Mouse (Mus musculus): ENCODE data around the gene Paox.

Paox gene

DNA sequence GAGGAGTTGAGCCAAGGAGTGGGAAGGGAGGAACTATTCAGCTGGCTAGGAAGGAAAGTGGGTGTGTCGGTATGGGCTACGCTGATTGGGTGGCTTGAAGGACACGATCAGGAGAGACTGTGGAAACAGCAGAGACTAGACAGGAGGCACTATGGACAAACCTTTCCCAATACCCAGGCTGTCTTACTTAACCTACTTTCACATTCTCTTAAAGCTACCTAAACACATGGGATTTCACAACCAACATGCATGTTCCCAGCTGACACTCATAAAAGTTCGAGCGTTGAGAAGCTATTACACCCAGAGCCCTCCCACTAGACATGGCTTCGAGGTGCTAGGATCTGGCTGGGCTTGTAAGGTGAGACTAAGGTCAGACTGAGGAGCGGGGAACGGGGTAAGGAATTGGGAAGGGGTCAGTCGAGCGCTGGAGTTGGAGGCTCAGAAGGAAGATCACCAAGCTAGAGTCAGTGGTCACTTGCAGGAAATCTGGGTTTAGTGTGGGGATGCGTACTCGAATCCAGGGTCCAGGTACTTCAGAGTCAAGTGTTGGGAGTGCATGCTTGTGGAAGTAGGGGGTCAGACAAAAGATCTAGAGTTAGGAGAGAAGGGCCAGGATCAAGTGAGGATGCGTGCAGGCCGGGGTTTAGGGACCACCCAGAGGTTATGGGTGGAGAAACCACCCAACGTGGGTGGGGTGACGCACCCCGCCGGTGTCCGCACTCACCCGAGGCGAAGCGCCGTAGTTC, at the start of gene Paox:
Gene Paox, plus strand, starts transcription at position 217 of the 746 bp plus-strand sequence.
- in situ Hi-C loops (cut with MboI, MseI) = no loop called here

DNA sequence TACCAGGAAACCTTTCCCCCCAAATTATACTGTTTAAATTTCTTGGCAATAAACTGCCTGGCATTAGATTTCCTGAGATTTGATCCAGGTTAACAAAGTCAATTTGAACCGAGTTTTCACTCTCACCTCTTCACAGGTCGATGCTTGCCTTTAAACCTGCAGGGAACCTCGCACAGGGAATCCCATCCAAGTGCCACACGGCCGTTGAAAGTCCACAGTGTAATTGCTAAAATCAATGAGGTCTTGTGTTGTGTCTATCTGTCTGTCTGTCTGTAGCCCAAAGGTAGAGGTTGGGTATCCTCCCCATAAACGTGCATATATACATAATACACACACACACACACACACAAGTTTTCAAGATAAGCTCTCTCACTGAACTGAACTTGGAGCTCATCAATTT, 48.2 kb upstream of the Paox start:
- in situ Hi-C loops (cut with MboI, MseI) = no loop called here

DNA sequence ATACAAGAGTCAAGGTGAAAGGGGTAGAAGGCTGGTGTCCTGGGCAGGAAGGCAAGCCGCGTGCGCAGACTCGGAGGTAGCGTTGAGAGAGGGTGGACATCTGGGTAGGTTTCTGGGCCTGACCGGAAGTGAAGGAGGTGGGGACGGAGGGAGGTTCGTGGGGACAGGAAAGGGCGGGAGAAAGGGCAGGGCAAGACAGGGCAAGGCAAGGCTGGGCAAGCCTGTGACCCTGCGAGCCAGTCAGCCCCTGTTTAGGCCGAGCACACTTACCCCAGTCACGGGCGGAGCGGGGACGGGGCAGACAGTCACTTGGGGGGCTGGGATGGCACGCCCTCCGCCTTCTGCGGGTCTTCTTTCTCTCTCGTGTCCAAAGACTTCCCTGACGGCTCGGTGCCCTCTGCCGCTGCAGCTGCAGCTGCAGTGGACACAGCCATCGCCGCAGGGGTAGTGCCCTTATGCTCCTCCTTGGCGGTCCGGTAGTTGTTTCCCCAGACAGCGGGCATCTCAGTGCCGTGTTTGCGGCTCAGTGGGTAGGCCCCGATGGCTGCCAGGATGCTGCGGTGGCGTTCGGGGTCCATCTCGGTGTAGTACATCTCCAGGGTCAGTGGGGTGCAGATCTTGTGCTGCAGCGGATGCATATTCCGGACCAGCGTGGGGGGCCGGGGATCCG, 45.4 kb upstream of the Paox start:
- in situ Hi-C loops (cut with MboI, MseI) = loop anchor here in 1 of 2 experiments (5.0 kb wide), 1 partner anchor 747 kb away; no protein-coding TSS in a partner anchor

DNA sequence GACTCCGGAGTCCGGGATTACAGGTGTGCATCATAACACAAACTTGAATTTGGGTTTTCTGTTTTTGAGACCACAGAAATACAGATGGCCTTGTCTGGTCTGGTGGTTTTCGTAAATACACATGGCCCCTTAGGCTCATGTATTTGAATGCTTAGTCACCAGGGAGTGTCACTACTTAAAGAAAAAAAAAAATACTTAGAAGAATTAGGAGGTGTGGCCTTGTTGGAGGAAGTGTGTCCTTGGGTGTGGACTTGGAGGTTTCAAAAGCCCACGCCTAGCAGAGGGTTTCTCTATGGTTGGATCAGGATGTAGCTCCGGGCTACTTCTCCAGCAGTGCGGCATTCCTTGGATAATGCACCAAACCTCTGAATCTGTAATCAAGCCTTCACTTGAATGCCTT, 37.9 kb upstream of the Paox start:
- in situ Hi-C loops (cut with MboI, MseI) = no loop called here

DNA sequence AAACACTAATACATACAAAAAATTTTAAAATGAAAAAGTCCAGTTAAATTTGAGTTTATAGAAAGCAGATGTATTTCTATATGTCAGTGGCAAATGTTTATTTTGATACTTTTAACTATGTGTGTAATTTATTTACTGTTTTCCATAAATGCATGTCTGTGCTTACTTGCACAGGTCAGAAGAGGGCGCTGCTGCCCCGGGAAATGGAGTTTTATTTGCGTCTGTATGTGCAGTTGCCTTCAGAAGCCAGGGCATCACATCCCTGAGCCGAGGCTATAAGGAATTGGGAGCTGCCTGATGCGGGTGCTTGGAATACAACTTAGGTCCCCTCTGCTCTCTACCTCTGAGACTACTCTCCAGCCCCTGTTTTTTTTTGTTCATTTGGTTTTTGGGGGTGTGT, 36.9 kb upstream of the Paox start:
- in situ Hi-C loops (cut with MboI, MseI) = no loop called here

DNA sequence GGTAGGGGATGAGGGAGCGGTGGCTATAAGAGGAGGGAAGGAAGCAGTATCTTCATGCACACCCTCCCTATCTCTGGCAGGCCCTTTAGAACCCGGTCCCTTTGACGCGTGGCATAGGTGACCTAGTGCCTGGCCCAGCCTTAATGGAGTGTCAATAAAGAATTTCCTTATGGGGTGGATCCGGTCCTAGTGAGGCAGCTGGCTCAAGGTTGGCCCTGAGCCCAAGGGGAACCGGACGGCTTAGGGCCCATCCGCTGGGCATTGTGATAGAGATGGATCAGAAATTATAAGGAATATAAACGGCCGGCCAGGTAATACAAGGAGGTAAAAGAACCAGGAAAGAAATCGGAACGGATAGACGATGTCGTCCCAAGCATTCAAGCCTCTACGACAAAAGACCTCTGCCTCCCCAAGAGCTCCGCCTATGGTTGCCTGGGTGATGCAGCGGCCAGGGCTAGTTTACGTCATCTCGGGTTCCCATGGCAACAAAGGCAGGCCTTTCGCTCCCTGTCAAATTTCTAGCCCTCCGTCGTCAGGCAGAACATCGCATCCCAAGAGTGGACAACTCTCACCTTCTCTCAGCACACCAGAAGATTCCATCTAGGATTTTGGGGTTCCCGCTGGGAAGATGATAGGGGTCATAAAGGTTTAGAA, 35.0 kb upstream of the Paox start:
- in situ Hi-C loops (cut with MboI, MseI) = loop anchor here in 1 of 2 experiments (5.0 kb wide), 2 partner anchors 62 to 727 kb away; no protein-coding TSS in a partner anchor

DNA sequence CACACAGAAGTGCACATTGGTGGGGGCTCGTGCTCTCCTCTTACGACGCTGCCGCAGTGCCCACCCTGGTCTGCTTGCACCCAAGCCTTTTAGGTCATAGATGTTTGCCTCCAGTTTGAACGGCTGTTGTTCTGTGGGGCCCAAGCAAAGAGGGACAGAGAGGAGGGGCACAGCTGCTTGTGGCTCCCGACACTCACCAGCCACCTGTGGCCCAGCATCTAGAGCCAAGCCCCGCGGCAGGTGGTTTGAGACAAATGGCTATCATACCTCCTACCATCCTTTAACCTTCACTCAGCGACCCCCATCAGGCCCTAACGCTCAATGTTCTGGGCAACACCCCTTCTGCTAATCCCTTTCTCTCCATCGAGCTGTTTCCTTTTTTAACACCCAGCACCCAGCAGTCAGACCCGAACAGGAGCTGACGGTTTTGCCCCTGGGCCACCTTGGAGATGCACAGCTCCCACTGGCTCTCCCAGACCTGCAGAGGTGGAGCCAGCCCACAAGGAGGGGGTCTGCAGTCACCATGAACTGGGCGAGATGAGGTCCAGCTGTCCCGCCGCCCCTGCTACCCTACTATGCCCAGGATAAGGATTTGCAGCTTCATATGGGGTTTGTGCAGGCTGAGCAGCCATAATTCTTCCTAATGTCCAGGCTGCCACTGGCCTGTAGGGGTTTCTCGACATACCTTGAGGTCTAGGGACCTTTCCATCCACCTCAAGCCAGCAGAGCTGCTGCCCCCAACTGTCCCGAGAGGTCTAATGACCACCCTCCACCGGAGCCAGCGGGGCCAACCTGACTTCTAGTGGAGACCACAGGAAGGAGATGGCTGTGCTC, 34.0 kb upstream of the Paox start:
- in situ Hi-C loops (cut with MboI, MseI) = loop anchor here in 1 of 2 experiments (5.0 kb wide), 2 partner anchors 61 to 726 kb away; no protein-coding TSS in a partner anchor

DNA sequence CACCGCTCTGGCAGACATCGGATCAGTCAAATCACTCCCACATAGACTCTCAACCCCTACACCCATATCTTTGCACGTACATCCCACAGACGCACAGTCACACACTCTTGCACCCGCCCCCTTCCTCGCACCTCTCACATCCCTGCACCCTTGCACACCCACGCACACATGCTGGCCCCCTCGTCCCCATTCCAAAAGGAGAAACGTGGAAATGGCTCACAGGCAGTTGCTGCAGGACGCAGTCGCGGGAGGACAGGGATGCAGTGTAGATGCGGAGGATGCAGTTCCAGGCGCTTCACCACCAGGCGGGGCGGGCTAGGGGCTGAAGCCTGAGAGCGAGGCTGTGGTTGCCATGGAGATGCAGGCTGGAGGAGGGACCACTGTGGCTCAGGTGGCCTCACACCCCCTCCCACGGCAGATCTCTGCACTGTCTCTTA, 33.3 kb upstream of the Paox start, which contains the start of gene Caly:
Gene Caly, minus strand, starts transcription at position 307 of the 437 bp plus-strand sequence.
- in situ Hi-C loops (cut with MboI, MseI) = loop anchor here in 1 of 2 experiments (5.0 kb wide), 2 partner anchors 60 to 725 kb away; no protein-coding TSS in a partner anchor

DNA sequence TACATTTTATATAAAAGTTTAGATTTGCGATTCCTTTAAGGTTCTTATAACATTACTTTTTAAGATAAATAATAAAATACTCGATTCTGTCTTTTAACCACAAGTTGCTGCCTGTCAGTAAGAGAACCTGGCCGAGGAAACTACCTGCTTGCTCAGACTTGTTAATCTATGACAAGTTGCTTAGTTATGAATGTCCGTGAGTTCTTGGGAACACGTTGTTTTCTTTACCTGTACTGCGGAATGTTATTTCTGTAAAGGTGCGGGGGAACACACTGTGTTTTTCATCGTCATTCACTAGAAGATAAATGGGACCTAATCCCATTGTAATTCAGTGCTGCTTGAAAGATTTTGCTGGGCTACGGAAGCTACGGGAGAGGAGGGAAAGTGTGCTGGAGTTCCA, 25.0 kb upstream of the Paox start:
- in situ Hi-C loops (cut with MboI, MseI) = no loop called here

DNA sequence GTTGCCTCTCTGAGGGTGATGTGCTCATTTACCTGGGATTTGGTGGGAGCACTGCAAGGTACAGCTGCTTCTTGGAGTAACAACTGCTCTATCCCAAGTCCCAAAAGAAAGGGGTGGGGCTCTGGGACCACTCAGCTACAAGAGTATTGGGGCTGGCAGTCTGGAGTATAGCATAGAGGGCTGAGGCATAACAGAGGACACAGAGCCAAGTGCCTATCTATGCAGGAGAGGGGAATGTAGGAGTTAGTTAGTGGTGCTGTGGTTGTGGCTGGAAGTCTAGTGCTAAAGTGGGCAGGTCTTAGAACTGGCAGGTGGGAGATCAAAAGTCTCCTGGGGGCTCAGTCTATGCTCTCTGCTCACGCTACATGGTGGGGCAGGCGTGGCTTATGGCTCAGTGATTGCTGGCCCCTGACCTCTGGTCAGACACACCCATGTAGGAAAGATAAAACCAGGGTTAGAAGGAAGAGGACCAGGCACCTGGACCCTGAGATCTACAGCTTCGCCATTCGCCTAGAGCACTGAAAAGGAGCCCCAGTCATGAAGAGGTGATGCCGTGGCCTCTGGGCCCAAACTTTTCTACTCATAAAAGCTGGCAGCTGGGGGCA, 22.6 kb upstream of the Paox start, which contains the start of gene Prap1:
Gene Prap1, plus strand, starts transcription at position 472 of the 605 bp plus-strand sequence.
- in situ Hi-C loops (cut with MboI, MseI) = no loop called here

DNA sequence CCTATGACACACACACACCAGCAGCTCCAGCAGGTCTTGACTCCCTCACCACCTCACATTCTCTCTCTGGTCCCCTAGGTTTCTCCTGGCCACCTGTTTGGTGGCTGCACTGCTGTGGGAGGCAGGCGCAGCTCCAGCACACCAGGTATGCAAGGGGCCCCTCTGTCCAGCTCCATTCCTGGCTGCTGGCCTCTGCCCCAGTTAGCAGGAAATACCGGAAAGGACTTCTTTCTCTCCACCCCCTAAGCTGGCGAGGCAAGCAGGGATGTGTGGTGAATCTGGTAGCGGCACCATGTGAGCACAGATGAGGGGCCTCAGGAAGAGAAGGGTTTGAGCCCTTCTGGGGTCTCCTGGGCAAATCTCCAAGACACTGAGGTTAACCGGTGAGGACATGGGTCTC, 20.6 kb upstream of the Paox start:
- in situ Hi-C loops (cut with MboI, MseI) = no loop called here

DNA sequence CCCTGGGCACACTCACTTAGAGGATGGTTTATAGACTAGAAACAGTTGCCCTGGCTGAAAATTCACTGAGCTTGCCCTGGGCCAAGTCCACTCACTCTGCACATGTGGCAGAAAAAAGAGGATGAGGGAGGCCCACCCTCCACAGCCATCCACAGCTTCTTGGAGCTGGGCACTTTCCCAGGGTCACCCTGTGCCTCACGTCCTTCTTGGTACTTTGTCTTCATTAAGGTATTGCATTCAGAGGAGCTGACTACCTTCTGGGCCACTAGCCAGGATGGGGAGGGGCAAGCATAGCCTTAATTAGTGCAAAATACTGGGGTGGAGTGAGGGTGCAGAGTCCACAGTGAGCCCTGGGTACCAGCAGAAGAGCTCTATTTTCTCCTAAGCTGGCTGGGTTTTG, 20.0 kb upstream of the Paox start:
- in situ Hi-C loops (cut with MboI, MseI) = no loop called here

DNA sequence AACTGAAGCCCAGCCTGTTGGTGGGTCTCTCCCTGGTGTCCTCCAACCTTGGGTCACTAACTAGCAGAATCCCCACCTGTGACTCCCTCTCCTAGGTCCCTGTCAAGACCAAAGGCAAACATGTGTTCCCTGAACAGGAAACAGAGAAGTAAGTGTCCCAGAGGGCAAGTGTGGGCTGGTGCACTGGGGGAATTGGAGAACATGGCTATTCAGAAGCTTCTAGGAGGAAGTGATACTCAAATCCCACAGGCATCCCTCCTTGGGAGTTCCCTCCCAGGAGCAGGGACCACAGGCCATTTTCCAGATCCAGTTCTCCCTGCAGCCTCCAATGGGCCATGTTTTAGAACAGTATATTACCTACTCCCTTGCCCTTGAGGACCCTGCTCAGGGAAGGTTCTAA, 19.5 kb upstream of the Paox start:
- in situ Hi-C loops (cut with MboI, MseI) = no loop called here

DNA sequence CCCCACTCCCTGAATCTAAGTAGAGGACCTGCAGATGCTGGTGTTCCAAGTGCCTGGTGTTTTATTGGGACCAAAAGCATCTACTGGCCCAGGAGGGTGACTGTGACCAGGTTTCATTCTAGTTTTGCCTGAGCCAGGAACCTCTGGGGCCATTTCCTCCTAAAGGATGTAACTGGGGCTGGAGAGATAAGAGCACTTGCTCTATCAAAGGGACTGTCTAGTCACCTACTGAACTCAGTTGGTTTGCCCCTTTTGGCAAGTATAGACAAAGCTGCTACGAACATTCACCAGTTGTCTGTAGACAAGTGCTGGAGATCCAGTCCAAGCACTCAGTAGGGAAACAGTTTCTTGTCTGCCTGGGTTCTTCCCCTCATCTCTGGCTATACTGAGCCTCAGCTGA, 17.1 kb upstream of the Paox start:
- in situ Hi-C loops (cut with MboI, MseI) = no loop called here

DNA sequence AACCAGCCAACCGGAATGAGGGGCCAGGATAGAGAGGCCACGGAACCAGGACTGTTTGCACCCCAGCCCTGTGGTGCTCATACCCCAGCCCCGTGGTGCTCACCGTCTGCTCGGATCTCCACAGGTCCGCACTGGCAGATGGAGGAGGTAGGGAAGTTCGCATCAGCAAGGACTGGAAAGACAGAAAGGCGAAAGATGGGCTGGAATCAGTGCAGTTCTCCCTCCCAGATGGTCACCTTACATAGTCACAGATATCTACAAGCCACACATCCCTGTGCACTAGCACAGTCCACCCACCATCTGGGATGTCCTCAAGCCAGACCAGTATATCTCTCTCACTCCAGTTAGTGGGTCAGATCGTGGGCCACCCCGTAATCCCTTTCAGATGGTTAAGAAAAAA, 14.1 kb upstream of the Paox start:
- in situ Hi-C loops (cut with MboI, MseI) = no loop called here

DNA sequence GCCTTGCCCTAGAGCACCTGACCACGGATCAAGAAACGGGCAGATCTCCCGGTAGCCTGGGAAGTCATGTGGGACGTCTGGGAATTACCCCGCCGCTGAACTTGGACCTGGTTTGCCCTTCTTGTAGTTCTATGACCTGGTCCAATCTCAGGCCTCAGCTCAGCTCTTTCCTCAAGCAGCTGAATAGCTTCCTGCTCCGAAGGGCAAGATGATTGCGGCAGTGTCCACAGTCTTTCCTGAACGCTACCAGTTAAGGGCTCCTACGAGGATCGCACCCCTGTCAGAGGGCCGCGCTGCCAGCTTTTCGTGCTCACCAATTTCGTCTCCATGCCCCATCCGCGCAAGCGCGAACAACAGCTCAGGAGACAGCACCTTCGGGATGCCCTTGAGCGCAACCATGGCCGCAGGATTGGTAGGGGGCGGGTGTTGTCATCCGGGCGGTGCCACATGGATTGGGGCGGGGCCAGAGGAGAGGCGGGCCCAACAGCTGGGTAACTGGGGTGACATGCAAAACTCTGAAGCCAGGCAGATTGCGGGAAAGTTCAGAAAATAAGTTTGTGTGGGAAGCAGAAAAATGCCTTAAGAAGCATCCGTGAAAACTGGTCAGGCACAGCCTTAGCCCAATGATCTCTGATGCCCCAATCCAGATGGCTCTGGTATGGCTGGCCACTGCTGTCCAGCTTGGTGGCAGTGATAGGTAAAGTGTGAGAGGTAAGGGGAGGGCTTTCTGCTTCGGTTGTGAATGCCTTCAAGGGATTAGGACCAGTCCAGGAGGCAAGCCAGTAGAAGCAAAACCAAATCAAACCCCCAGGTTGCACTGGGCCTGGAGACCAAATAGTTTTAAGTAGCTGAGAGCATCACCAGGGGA, 13.4 kb upstream of the Paox start, which contains the start of gene Fuom:
Gene Fuom, minus strand, starts transcription at position 449 of the 868 bp plus-strand sequence.
- in situ Hi-C loops (cut with MboI, MseI) = no loop called here

DNA sequence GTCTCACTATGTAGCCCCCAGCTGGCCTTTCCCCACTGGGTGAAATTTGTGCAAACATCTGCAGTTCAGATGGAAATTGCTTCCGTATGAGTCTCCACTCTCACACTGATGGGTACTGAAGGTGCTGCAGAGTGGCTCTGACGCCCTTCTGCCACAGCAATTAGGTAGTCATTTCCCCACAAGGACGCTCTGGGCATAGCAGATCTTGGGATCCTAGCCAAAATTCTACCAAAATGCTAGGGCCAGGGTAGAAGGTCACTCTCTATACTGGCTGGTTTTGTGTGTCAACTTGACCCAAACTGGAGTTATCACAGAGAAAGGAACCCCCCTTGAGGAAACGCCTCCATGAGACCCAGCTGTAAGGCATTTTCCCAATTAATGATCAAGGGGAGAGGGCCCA, 11.6 kb upstream of the Paox start:
- in situ Hi-C loops (cut with MboI, MseI) = no loop called here

DNA sequence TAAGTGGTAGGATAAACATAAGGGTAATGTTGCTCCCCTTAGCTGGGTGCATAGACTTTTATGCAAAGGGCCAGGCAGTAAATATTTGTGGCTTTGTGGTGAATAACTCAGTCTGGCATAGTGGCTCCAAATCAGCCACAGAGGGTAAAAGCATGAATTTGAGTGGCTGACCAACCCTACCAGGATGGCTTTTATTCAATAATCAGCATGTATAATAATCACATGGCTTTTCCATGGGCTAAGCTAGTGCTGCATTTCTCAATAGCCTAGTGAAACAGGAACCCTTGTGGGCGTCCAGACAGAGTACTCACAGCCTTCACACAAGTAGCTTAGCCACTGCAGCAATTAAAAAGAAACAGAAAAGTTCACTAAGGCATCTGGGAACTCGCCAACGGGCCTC, 3.7 kb upstream of the Paox start:
- in situ Hi-C loops (cut with MboI, MseI) = no loop called here

DNA sequence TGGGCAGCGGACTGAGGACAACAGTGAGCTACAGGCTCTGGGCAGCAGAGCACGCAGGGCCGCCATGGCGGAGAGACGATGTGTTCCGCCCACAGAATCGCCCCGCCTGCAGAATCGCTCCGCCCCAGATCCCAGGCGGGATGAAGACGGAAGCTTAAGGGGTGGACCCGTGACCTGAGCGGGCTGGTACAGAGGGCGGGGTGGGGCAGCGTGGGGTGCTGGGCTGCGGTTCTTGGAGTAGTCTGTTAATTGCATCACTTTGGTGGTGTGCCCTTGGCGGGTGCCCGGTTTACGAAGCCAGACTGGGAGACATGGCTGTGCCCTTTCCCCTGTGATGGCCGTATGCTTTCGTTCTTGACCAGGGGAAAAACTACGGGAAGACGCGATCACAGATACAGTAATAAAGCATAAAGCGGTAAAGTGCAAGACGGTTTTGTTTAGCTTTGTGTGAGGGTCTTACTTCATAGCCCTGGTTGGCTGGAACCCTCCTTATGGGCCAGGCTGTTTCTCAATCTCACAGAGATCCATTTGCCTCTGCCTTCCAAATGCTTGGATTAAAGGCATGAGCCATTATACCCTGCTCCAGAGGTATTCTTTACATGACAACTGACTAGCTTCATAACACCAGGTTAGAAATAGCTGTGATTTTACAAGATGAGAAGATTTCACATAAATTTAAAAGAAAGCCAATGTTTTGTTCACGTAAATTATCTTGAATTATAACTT, 893 bp downstream of the Paox start, which contains the start of gene Echs1:
Gene Echs1, minus strand, starts transcription at position 148 of the 726 bp plus-strand sequence.
- in situ Hi-C loops (cut with MboI, MseI) = no loop called here
